Mouse (Mus musculus) hindbrain, embryonic 11.5 days (tissue): ENCODE results near the gene Gm7029. TPM values are rescaled to one million over a fixed set of nuclear protein-coding genes. Genes with fewer than 3 reads are reported as not detected.

ENCODE experiments used
- ATAC-seq: fragments of 200-750 bp; cut with Nextera tagmentation; 2 replicates; pipeline ENCODE4 v1.8.0; 2017; ENCODE audit warnings: mild to moderate bottlenecking, moderate TSS enrichment, moderate library complexity; ENCODE audit not compliant: low FRiP score
- DNase-seq: peaks from one replicate; pipeline ENCODE4 v3.0.0-alpha.2; 2015; ENCODE audit warnings: low spot score
- H3K27ac ChIP-seq: fragments of 300-500 bp; sonication (generic); 2 replicates; pipeline ENCODE4 v1.5.1; 2014; ENCODE audit warnings: mild to moderate bottlenecking, low read depth, low read length
- H3K27me3 ChIP-seq: fragments of 300-500 bp; sonication (generic); 2 replicates; pipeline ENCODE4 v1.6.1; 2014; ENCODE audit warnings: mild to moderate bottlenecking, low read length, moderate library complexity, mixed read lengths; ENCODE audit not compliant: control insufficient read depth, insufficient read depth
- H3K36me3 ChIP-seq: fragments of 300-500 bp; sonication (generic); 2 replicates; pipeline ENCODE4 v1.6.1; 2014; ENCODE audit warnings: mild to moderate bottlenecking, low read length, moderate library complexity, mixed read lengths; ENCODE audit not compliant: control insufficient read depth, insufficient read depth
- H3K4me1 ChIP-seq: fragments of 300-500 bp; sonication (generic); replicated peaks from 2 replicates; pipeline ENCODE4 v1.6.1; 2014; ENCODE audit warnings: low read length, mixed read lengths; ENCODE audit not compliant: control insufficient read depth, insufficient read depth
- H3K4me2 ChIP-seq: fragments of 300-500 bp; sonication (generic); replicated peaks from 2 replicates; pipeline ENCODE4 v1.6.1; 2014; ENCODE audit warnings: mild to moderate bottlenecking, low read depth, low read length
- H3K4me3 ChIP-seq: fragments of 300-500 bp; sonication (generic); 2 replicates; pipeline ENCODE4 v1.5.1; 2014; ENCODE audit warnings: low read depth, low read length
- H3K9ac ChIP-seq: fragments of 300-500 bp; sonication (generic); 2 replicates; pipeline ENCODE4 v1.6.1; 2014; ENCODE audit warnings: low read depth, low read length
- H3K9me3 ChIP-seq: fragments of 300-500 bp; sonication (generic); 2 replicates; pipeline ENCODE4 v1.6.1; 2016; ENCODE audit warnings: low read length; ENCODE audit not compliant: control insufficient read depth
- whole genome bisulfite sequencing: fragments of 180-500 bp; shearing (Covaris S2); extraction: QIAGEN DNeasy Blood & Tissue Kit; methylation state at CpG from one replicate; pipeline ENCODE4 v1.1.7; 2014; 5-methylcytosine and 5-hydroxymethylcytosine counted together
- polyA plus RNA-seq: library from polyadenylated mRNA; unstranded; fragments of >200 nt; fragmentation: Nextera tagmentation; extraction: Ambion mirVana; gene quantifications from 2 replicates; pipeline ENCODE4 v1.2.1, GENCODE M21; 2014

Gene Gm7029
- polyA plus RNA-seq, 1 experiment from 2014 or later = not detected

GRCm38 (mm10) chr17:33914969-33915391, 41.3 kb downstream of the Gm7029 start:
- peaks cover 17% of the 10 kb centered on the region for H3K36me3 ChIP-seq
- peak overlapping the region; percentile 59; the same call in 1 of the 2 replicates for H3K4me2 ChIP-seq
- no peak for ATAC-seq
- H3K9me3 ChIP-seq = no peaks in the 10 kb centered on the region
- 73% methylated on average over 13 of the region's 13 CpGs for WGBS
- H3K4me1 ChIP-seq = peaks cover 20% of the 10 kb centered on the region
- no peak overlapping the region for H3K27ac ChIP-seq
- H3K27me3 ChIP-seq = no peaks in the 10 kb centered on the region
- peak overlapping the region; percentile 64; the same call in 1 of the 2 replicates for H3K4me3 ChIP-seq
- no peak for DNase-seq
- H3K9ac ChIP-seq = no peak overlapping the region

GRCm38 (mm10) chr17:33915671-33916250, 42.1 kb downstream of the Gm7029 start, which contains the start of the genes Tapbp and Zbtb22:
Gene Tapbp, plus strand, starts transcription at chr17:33915899.
Gene Zbtb22, plus strand, starts transcription at chr17:33915904.
- Histone ChIP-seq H3K4me3 (peak within 1 kb of the TSS; percentile 64), H3K27me3 (no peaks in the 10 kb centered on the region), H3K27ac (peak within 1 kb of the TSS; percentile 78), H3K36me3 (peaks cover 17% of the 10 kb centered on the region), H3K9me3 (no peaks in the 10 kb centered on the region), H3K9ac (peak within 1 kb of the TSS; percentile 59), H3K4me1 (peaks cover 17% of the 10 kb centered on the region), H3K4me2 (peak within 1 kb of the TSS; percentile 59)
- ATAC-seq (peak; percentile 91), DNase-seq (peak; percentile 97)
- 1% methylated on average over 33 of the region's 34 CpGs for WGBS

- 2% methylated on average over 17 of the region's 20 CpGs for WGBS
- ATAC-seq = peak; percentile 41
- Histone ChIP-seq H3K9ac (peak overlapping the region; percentile 59), H3K4me2 (peak overlapping the region; percentile 59), H3K9me3 (no peaks in the 10 kb centered on the region), H3K4me3 (peak overlapping the region; percentile 64), H3K4me1 (peaks cover 20% of the 10 kb centered on the region), H3K36me3 (peaks cover 17% of the 10 kb centered on the region), H3K27me3 (no peaks in the 10 kb centered on the region), H3K27ac (peak overlapping the region; percentile 78)
- DNase-seq = peak; percentile 80
Observed at GRCm38 (mm10) chr17:33916294-33916693, 42.7 kb downstream of the Gm7029 start.

GRCm38 (mm10) chr17:33916847-33917655, 43.4 kb downstream of the Gm7029 start:
- WGBS = 73% methylated on average over 31 of the region's 31 CpGs
- Histone ChIP-seq H3K27me3 (no peaks in the 10 kb centered on the region), H3K9me3 (no peaks in the 10 kb centered on the region), H3K4me1 (peaks cover 20% of the 10 kb centered on the region), H3K9ac (no peak overlapping the region), H3K4me2 (peak overlapping the region; percentile 59), H3K36me3 (peaks cover 15% of the 10 kb centered on the region), H3K4me3 (peak overlapping the region; percentile 64; the same call in 1 of the 2 replicates), H3K27ac (no peak overlapping the region)
- no peak for ATAC-seq
- no peak for DNase-seq

- no peak for ATAC-seq
- Histone ChIP-seq H3K4me2 (no peak overlapping the region), H3K4me3 (no peak overlapping the region), H3K36me3 (peaks cover 10% of the 10 kb centered on the region), H3K9ac (no peak overlapping the region), H3K27ac (no peak overlapping the region), H3K4me1 (peaks cover 20% of the 10 kb centered on the region), H3K27me3 (no peaks in the 10 kb centered on the region), H3K9me3 (no peaks in the 10 kb centered on the region)
- WGBS = 82% methylated on average over 18 of the region's 18 CpGs
- no peak for DNase-seq
Observed at GRCm38 (mm10) chr17:33917656-33918292, 44.1 kb downstream of the Gm7029 start.

- WGBS = 64% methylated on average over 37 of the region's 37 CpGs
Observed at GRCm38 (mm10) chr17:33918293-33919203, 44.9 kb downstream of the Gm7029 start.

GRCm38 (mm10) chr17:33919351-33920281, 46.0 kb downstream of the Gm7029 start:
- under 1% methylated on average over 51 of the region's 52 CpGs for WGBS
- DNase-seq = peak; percentile 46
- Histone ChIP-seq H3K36me3 (no peaks in the 10 kb centered on the region), H3K9me3 (no peaks in the 10 kb centered on the region), H3K4me3 (peak overlapping the region; percentile 49), H3K9ac (peak overlapping the region; percentile 67), H3K4me2 (peak overlapping the region; percentile 86), H3K4me1 (peaks cover 20% of the 10 kb centered on the region), H3K27ac (0 out of 2 replicates have a peak overlapping the region, but pooled peaks have one; percentile 20), H3K27me3 (no peaks in the 10 kb centered on the region)
- ATAC-seq = no peak

More at GRCm38 (mm10) chr17:33918293-33919203, 44.9 kb downstream of the Gm7029 start:
- no peak for ATAC-seq
- no peaks in the 10 kb centered on the region for H3K27me3 ChIP-seq
- 0 out of 2 replicates have a peak overlapping the region, but pooled peaks have one; percentile 17 for H3K27ac ChIP-seq
- H3K4me3 ChIP-seq = peak overlapping the region; percentile 49; the same call in 1 of the 2 replicates
- no peak for DNase-seq
- no peaks in the 10 kb centered on the region for H3K9me3 ChIP-seq
- peaks cover 6% of the 10 kb centered on the region for H3K36me3 ChIP-seq
- H3K4me2 ChIP-seq = peak overlapping the region; percentile 86
- no peak overlapping the region for H3K9ac ChIP-seq
- H3K4me1 ChIP-seq = peaks cover 20% of the 10 kb centered on the region
